Mouse (Mus musculus) heart, adult 2 months (tissue): ENCODE measurements around the gene Kcnc3. TPM values are rescaled to one million over a fixed set of nuclear protein-coding genes. Genes with fewer than 3 reads are reported as not detected.

Experiments
- DNase-seq, 2 experiments: peaks; one replicate each; pipeline ENCODE4 v3.0.0; 2021
- H3K27ac ChIP-seq: fragments of 200-600 bp; 2 replicates; pipeline ENCODE4 v1.8.1; 2022
- H3K27me3 ChIP-seq: fragments of 200-500 bp; 2 replicates; pipeline ENCODE4 v1.6.1; 2012; ENCODE audit warnings: mild to moderate bottlenecking, low read length, inconsistent platforms, mixed read lengths; ENCODE audit not compliant: control insufficient read depth, insufficient read depth
- H3K36me3 ChIP-seq: fragments of 200-500 bp; 2 replicates; pipeline ENCODE4 v1.6.1; 2012; ENCODE audit warnings: low read length, inconsistent platforms; ENCODE audit not compliant: control insufficient read depth, insufficient read depth
- H3K4me1 ChIP-seq: fragments of 200-500 bp; 2 replicates; pipeline ENCODE4 v1.6.1; 2011; ENCODE audit warnings: low read length; ENCODE audit not compliant: control insufficient read depth, insufficient read depth
- H3K4me3 ChIP-seq: fragments of 200-600 bp; 2 replicates; pipeline ENCODE4 v1.8.1; 2022
- H3K79me2 ChIP-seq: fragments of 200-500 bp; replicated peaks from 2 replicates; pipeline ENCODE4 v1.6.1; 2012; ENCODE audit warnings: mild to moderate bottlenecking, inconsistent platforms, low read length, moderate library complexity, mixed read lengths; ENCODE audit not compliant: control insufficient read depth, insufficient read depth
- H3K9ac ChIP-seq: fragments of 200-500 bp; 2 replicates; pipeline ENCODE4 v1.6.1; 2012; ENCODE audit warnings: low read depth, mild to moderate bottlenecking, control low read depth, inconsistent platforms, low read length, mixed read lengths
- CTCF ChIP-seq: fragments of 200-600 bp; IDR thresholded peaks from 2 replicates; pipeline ENCODE4 v1.8.1; 2022; ENCODE audit warnings: antibody characterized with exemption, mild to moderate bottlenecking, moderate library complexity
- EP300 ChIP-seq: fragments of 200-500 bp; IDR thresholded peaks from 2 replicates; pipeline ENCODE4 v1.6.1; 2011; ENCODE audit warnings: low read depth, low read length, control low read depth; ENCODE audit not compliant: insufficient read depth
- POLR2A ChIP-seq: fragments of 200-500 bp; IDR thresholded peaks from 2 replicates; pipeline ENCODE4 v1.6.1; 2011; ENCODE audit warnings: mild to moderate bottlenecking, low read depth, low read length, control low read depth; ENCODE audit not compliant: insufficient read depth
- WGBS: fragments of 180-500 bp; shearing (Covaris S2); methylation state at CpG from one replicate; pipeline ENCODE4 v1.1.7; 2018; 5-methylcytosine and 5-hydroxymethylcytosine counted together
- intact Hi-C: fragments of 180-260 bp; cut with DNase I; formaldehyde crosslinking; loops from one replicate; pipeline ENCODE4 v1.15.1; 2025
- polyA plus RNA-seq: library from polyadenylated mRNA; depleted of rRNA; stranded (reverse); fragments of >200 nt; gene quantifications from 2 replicates; pipeline ENCODE4 v1.2.3, GENCODE M21; 2012
- total RNA-seq, 2 experiments: library from RNA; stranded (reverse); gene quantifications; 2 replicates each; pipeline ENCODE4 v1.2.3; 2021

The Kcnc3 gene
- total and polyA plus RNA-seq, 3 experiments = 2.2 to 3.0 (median 2.9) TPM

- Histone ChIP-seq H3K27ac (no peak overlapping the region), H3K27me3 (peaks cover 8% of the 10 kb centered on the region; the same call in 1 of the 2 replicates), H3K9ac (no peak overlapping the region), H3K79me2 (no peaks in the 10 kb centered on the region), H3K4me1 (no peaks in the 10 kb centered on the region), H3K36me3 (no peaks in the 10 kb centered on the region), H3K4me3 (no peak overlapping the region)
- no peak for DNase-seq
- TF ChIP-seq POLR2A (no peak), EP300 (no peak), CTCF (no peak)
- WGBS = 51% methylated on average over 4 of the region's 4 CpGs
- intact Hi-C loops = no loop called here
Measured at GRCm38 (mm10) chr7:44584265-44584804, 6.1 kb upstream of the Kcnc3 start.

GRCm38 (mm10) chr7:44584921-44585320 lies 5.5 kb upstream of the Kcnc3 start:
- no peaks in the 10 kb centered on the region for H3K36me3 ChIP-seq
- H3K27ac ChIP-seq = no peak overlapping the region
- peaks cover 8% of the 10 kb centered on the region; the same call in 1 of the 2 replicates for H3K27me3 ChIP-seq
- H3K4me3 ChIP-seq = no peak overlapping the region
- no peak overlapping the region for H3K9ac ChIP-seq
- no peak for DNase-seq
- no peak for TF ChIP-seq EP300
- TF ChIP-seq POLR2A = no peak
- TF ChIP-seq CTCF = no peak
- intact Hi-C loops = no loop called here
- no peaks in the 10 kb centered on the region for H3K4me1 ChIP-seq
- H3K79me2 ChIP-seq = no peaks in the 10 kb centered on the region
- 79% methylated on average over 6 of the region's 6 CpGs for WGBS

- 87% methylated on average over 6 of the region's 6 CpGs for WGBS
Measured at GRCm38 (mm10) chr7:44585606-44586005, 4.9 kb upstream of the Kcnc3 start.

GRCm38 (mm10) chr7:44586518-44586917 lies 3.9 kb upstream of the Kcnc3 start:
- Histone ChIP-seq H3K79me2 (no peaks in the 10 kb centered on the region), H3K27ac (no peak overlapping the region), H3K9ac (no peak overlapping the region), H3K27me3 (peaks cover 11% of the 10 kb centered on the region), H3K4me3 (no peak overlapping the region), H3K36me3 (no peaks in the 10 kb centered on the region), H3K4me1 (no peaks in the 10 kb centered on the region)
- intact Hi-C loops = no loop called here
- no peak for DNase-seq
- 16% methylated on average over 19 of the region's 19 CpGs for WGBS
- TF ChIP-seq CTCF = no peak
- TF ChIP-seq EP300 = no peak
- no peak for TF ChIP-seq POLR2A

More at GRCm38 (mm10) chr7:44585606-44586005, 4.9 kb upstream of the Kcnc3 start:
- no peak for TF ChIP-seq EP300
- Histone ChIP-seq H3K4me1 (no peaks in the 10 kb centered on the region), H3K36me3 (no peaks in the 10 kb centered on the region), H3K9ac (no peak overlapping the region), H3K4me3 (no peak overlapping the region), H3K27ac (no peak overlapping the region), H3K27me3 (peaks cover 8% of the 10 kb centered on the region; the same call in 1 of the 2 replicates), H3K79me2 (no peaks in the 10 kb centered on the region)
- DNase-seq = no peak
- intact Hi-C loops = no loop called here

GRCm38 (mm10) chr7:44586930-44587329 lies 3.5 kb upstream of the Kcnc3 start:
- H3K36me3 ChIP-seq = no peaks in the 10 kb centered on the region
- no peak overlapping the region for H3K27ac ChIP-seq
- DNase-seq = peak in 1 of 2 experiments; percentile 36
- intact Hi-C loops = no loop called here
- 2% methylated on average over 18 of the region's 18 CpGs for WGBS
- TF ChIP-seq POLR2A (no peak), EP300 (no peak), CTCF (no peak)
- H3K4me3 ChIP-seq = no peak overlapping the region
- no peak overlapping the region for H3K9ac ChIP-seq
- no peaks in the 10 kb centered on the region for H3K79me2 ChIP-seq
- H3K4me1 ChIP-seq = no peaks in the 10 kb centered on the region
- H3K27me3 ChIP-seq = peaks cover 12% of the 10 kb centered on the region

- TF ChIP-seq CTCF = no peak
- no peak for TF ChIP-seq POLR2A
- H3K79me2 ChIP-seq = no peaks in the 10 kb centered on the region
- 49% methylated on average over 6 of the region's 6 CpGs for WGBS
- H3K27ac ChIP-seq = no peak overlapping the region
- no peak overlapping the region for H3K9ac ChIP-seq
- no peak overlapping the region for H3K4me3 ChIP-seq
- H3K27me3 ChIP-seq = peaks cover 12% of the 10 kb centered on the region
- intact Hi-C loops = no loop called here
- H3K36me3 ChIP-seq = no peaks in the 10 kb centered on the region
- DNase-seq = no peak
- no peaks in the 10 kb centered on the region for H3K4me1 ChIP-seq
Measured at GRCm38 (mm10) chr7:44587676-44588075, 2.8 kb upstream of the Kcnc3 start.
